Mouse (Mus musculus) bone marrow macrophage, adult 2 months (primary cell): ENCODE data around the gene Bach2. TPM values are rescaled to one million over a fixed set of nuclear protein-coding genes. Genes with fewer than 3 reads are reported as not detected.

Experiments used
- H3K27ac ChIP-seq: 2 replicates; pipeline ENCODE4 v1.5.1; 2012; ENCODE audit warnings: low read depth, low read length; ENCODE audit not compliant: insufficient read depth
- H3K4me1 ChIP-seq: 2 replicates; pipeline ENCODE4 v1.6.1; 2012; ENCODE audit warnings: low read length; ENCODE audit not compliant: control insufficient read depth, insufficient read depth
- H3K4me3 ChIP-seq: 2 replicates; pipeline ENCODE4 v1.5.1; 2012; ENCODE audit warnings: mild to moderate bottlenecking, low read length, moderate library complexity; ENCODE audit not compliant: insufficient read depth
- CTCF ChIP-seq: IDR thresholded peaks from 2 replicates; pipeline ENCODE4 v1.5.1; 2012; ENCODE audit warnings: low read depth, mild to moderate bottlenecking, low read length, moderate library complexity
- POLR2A ChIP-seq: IDR thresholded peaks from 2 replicates; pipeline ENCODE4 v1.6.1; 2012; ENCODE audit warnings: mild to moderate bottlenecking, low read depth, low read length, borderline replicate concordance
- polyA plus RNA-seq: library from polyadenylated mRNA; stranded (reverse); fragments of >200 nt; gene quantifications from 2 replicates; pipeline ENCODE4 v1.2.4, GENCODE M21; 2012; ENCODE audit not compliant: missing spikeins, insufficient read depth, insufficient read length

The Bach2 gene
- polyA plus RNA-seq, 1 experiment, result 1.4 TPM

DNA sequence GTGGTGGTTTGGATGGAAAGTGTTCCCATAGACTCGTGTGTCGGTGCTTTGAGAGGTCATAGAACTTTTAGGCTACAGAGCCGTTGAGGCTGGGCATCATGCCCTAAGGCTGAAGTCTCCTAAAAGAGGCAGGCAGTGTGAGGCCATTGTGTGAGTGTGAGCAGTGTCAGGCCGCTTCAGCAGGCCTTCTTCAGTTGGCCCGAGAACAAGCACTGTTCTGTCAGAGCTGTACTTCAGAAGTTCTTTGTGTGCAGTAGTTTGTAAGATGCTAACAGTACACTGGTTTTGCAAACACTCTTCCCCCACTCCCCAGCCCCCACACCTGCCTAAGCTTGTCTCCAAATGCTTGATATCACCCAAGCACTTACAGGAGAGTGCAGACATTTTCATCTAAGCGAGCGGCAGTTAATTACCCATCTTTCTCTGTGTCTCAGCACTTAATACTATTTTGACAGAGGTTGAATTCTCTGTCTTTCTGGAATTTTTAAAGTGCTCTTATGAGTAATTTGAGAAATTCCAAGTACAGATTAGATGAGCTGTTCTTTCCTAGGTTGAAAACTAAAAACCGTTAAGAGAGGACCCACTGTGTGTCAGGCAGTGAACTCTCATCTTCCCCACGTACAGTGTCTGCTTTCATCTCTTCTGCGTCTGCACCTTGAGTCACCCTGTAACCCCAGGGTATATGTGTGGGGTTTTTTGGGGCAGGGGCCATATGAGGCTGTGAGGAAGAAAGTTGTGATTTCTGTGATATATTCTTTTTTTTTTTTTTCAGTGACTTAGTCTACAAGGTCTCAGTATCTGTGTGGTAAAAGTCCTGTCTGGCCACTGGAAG, 136.4 kb downstream of the Bach2 start:
- no peak overlapping the region for H3K27ac ChIP-seq
- H3K4me3 ChIP-seq, result no peak overlapping the region
- peaks cover 32% of the 10 kb centered on the region for H3K4me1 ChIP-seq

DNA sequence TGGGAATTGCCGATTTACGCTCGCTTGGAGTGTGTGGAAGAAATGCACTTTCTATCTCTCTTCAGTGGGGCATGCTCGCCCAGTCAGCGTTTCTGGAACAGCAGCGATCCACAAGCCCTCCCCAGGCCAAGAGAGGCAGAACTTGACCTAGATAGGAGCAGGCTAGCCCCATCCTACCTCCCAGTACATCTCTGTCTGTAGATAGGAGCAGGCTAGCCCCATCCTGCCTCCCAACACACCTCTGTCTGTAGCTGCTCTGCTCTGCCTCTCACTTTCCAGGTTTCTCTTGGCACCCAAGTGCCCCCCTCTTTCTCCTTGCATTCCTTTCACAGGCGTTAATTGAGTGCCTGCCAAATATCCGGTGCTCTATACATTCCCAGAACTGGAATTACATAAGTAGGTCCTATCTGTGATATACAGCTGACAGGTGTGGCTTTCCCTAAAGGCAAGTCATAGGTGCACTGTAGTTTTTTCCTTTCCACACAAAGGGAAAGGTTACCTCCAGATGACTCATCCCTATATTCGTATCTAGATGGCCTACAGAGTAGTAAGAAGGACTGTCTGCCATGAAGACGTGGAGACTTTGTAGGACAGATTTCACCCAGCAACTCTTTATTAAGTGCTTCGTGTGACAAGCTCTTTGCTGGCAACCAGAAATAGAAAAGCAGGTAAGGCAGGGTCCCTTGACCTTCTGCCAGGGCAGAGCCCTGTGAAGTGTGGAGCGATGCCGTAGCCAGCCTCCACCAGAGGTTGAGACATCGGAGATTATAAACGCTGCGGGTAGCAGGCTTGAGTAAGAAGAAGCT, 137.3 kb downstream of the Bach2 start:
- no peak for TF ChIP-seq CTCF
- TF ChIP-seq POLR2A, result no peak
- H3K4me3 ChIP-seq, result no peak overlapping the region
- no peak overlapping the region for H3K27ac ChIP-seq
- H3K4me1 ChIP-seq, result peaks cover 32% of the 10 kb centered on the region

More for the DNA sequence above, 136.4 kb downstream of the Bach2 start:
- no peak for TF ChIP-seq POLR2A
- no peak for TF ChIP-seq CTCF

DNA sequence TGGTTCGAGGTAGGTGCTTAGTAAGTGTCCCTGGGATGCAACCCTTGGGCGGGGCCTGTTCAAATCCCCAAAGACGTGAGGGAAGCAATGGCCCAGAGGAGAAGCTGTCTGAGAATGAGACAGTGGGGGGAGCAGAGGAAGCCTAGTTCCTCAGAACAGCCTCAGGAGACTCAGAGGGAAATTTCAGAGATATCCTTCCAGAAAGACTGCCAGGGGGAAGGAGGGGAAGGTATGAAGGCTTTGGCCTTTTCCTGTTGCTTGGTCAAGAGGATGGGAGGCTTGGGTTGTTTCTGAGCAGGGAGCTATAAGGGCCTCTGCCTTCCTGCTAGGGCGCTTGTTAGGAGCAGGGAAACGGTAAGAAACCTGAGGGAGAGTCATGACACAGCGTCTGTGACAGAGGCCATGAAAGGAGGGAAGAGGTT, 137.9 kb downstream of the Bach2 start:
- Histone ChIP-seq H3K4me1 (peaks cover 28% of the 10 kb centered on the region), H3K4me3 (no peak overlapping the region), H3K27ac (no peak overlapping the region)
- TF ChIP-seq POLR2A, result no peak

DNA sequence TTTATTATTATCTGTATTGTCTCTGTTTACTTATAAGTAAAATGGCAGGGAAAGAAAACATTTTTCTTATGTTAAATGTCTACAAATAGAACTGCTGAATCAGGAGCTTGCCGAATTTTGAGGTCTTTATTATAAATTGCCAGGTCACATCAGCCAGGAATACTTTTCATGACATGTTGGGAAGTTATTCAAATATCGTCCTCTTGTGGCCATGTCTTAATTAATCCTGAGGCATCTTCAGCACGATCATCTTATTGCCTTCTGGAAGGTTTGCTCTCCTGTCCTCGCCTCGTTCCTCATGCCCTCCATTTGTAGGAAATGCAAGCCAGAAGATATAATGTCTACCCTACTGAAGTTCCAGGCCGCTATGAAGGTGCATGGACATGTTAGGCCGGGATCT, 140.5 kb downstream of the Bach2 start:
- TF ChIP-seq POLR2A (no peak), CTCF (no peak)
- H3K27ac ChIP-seq, result no peak overlapping the region
- H3K4me1 ChIP-seq, result peaks cover 11% of the 10 kb centered on the region
- H3K4me3 ChIP-seq, result no peak overlapping the region

DNA sequence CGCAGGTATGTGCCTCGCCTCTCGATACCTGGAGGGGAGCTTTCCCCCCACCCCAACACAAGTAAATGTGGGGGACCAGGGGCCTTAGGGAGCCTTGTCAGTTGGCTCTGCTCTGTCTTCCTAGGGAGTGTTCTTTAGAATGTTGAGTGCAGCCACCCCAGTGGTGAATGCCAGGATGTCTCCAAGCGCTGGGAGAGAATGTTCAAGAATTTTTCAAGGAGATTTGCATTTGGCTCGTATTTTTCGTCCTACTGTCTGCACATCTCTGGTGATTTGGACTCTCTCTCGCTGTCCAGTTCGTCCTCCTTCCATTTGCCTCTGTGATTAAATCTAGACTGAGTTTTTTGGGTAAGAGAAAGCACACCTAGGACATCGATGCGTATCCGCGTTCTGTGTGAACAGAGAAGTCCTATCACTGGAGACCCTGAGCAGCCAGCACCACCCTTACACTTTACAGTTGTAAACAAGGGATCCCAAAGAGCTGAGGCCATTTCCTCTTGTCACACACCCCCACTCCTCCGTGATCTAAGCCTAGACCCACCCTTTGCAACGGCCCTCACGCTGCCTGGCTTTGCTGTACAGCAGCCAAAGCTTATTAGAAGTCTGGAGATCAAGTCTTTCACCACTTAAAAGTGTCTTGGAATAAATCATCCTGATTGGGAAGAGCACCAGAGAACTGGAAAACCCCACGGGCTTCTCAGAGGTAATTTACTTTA, 143.2 kb downstream of the Bach2 start:
- no peak for TF ChIP-seq CTCF
- no peak for TF ChIP-seq POLR2A
- Histone ChIP-seq H3K4me1 (peaks cover 4% of the 10 kb centered on the region), H3K4me3 (no peak overlapping the region), H3K27ac (no peak overlapping the region)

DNA sequence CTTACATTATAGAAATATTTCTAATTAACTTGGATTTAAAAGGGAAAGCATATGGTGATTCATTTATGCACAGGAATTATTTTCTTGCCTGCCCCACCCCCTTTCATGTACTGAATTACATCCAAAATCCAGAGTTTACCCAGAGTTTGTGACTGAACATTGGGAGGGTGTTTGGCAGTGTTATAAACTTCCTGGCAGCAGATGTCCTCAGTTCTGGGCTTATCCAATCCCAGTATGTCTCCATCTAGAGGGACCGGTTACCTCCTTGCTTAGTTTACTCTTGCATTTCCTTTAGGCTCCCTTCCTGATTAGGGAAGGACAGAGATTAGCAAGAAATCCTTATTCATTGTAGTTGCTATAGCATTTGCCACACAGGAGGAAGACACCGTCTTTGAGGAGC, 146.5 kb downstream of the Bach2 start:
- TF ChIP-seq CTCF (no peak), POLR2A (no peak)
- H3K4me3 ChIP-seq, result no peak overlapping the region
- no peak overlapping the region for H3K27ac ChIP-seq
- peaks cover 23% of the 10 kb centered on the region for H3K4me1 ChIP-seq

DNA sequence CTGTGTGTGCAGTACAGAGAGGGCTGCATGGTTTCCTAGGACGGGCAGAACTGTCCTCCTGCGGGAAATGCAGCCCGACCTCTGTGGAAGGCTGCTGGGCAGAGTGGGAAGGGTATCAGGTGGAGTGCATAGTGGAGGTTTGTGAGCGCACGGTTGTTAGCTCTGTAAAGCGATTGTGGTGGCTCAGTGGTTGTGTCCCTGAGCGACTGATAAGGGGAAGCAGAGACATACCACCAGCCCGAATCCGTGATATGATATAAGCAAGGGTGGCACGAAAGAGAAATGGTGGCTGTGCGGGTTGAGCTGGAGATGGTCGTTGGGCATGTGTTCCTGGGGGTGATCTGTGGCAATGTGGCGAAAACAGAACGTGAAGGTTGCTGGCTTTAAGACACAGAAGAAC, 147.0 kb downstream of the Bach2 start:
- TF ChIP-seq POLR2A (no peak), CTCF (no peak)
- H3K27ac ChIP-seq, result no peak overlapping the region
- H3K4me3 ChIP-seq, result no peak overlapping the region
- H3K4me1 ChIP-seq, result peaks cover 28% of the 10 kb centered on the region

DNA sequence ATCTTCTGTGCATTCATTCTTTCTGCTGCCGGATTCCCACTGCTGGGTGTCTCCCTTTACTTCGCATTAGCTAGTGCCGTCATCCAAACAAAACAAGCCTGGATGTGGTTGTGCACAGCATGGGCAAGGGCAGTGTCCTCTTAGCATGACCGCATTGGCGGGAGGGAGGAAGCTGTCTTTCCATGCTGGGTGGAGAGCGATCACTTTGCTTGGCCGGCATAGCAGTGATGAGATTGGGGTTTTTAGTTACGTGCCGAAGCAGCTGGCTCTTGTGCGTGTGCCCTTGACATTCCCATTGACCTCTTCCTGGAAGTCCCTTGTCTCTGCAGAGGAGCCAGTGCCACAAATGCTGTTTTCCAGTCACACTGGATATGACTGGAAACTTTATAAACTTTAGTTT, 147.7 kb downstream of the Bach2 start:
- no peak for TF ChIP-seq CTCF
- TF ChIP-seq POLR2A, result no peak
- H3K27ac ChIP-seq, result no peak overlapping the region
- H3K4me1 ChIP-seq, result peaks cover 35% of the 10 kb centered on the region
- no peak overlapping the region for H3K4me3 ChIP-seq

DNA sequence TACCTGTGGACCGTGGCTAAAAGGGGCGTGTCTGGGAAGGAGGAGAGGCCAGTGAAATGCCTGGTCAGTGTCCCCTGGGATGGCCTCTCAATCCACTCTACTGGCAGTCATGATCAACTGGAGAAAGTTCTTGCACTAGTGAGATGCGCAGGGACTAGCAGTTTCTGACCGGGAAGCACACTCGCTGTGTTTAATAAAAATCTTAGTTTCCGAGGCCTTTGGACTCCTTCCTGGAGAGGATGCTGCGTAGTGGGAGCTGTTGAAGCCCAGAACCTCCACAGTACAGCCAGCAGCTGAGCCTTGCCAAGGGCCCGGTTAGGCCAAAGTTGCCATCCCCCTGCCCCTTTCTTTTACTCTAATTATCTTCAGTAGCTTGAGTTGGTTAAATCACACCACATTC, 148.3 kb downstream of the Bach2 start:
- no peak overlapping the region for H3K27ac ChIP-seq
- no peak overlapping the region for H3K4me3 ChIP-seq
- no peak for TF ChIP-seq POLR2A
- TF ChIP-seq CTCF, result no peak
- H3K4me1 ChIP-seq, result peaks cover 37% of the 10 kb centered on the region
